Mouse (Mus musculus) limb, embryonic 14.5 days (tissue): ENCODE measurements around the gene Zdhhc15. TPM values are rescaled to one million over a fixed set of nuclear protein-coding genes. Genes with fewer than 3 reads are reported as not detected.

Experiments used
- ATAC-seq: fragments of 200-750 bp; cut with Nextera tagmentation; 2 replicates; pipeline ENCODE4 v1.8.0; 2017; ENCODE audit warnings: low read depth, moderate number of reproducible peaks, moderate TSS enrichment; ENCODE audit not compliant: low FRiP score
- DNase-seq: peaks from one replicate; pipeline ENCODE4 v3.0.0-alpha.2; 2015; ENCODE audit warnings: low spot score
- H3K27ac ChIP-seq: fragments of 300-500 bp; sonication (generic); replicated peaks from 2 replicates; pipeline ENCODE4 v1.5.1; 2014; ENCODE audit warnings: low read depth, mild to moderate bottlenecking, low read length, moderate library complexity, mixed read lengths
- H3K27me3 ChIP-seq: fragments of 300-500 bp; sonication (generic); 2 replicates; pipeline ENCODE4 v1.6.1; 2014; ENCODE audit warnings: low read length, mixed read lengths; ENCODE audit not compliant: control insufficient read depth, insufficient read depth
- H3K36me3 ChIP-seq: fragments of 300-500 bp; sonication (generic); 2 replicates; pipeline ENCODE4 v1.6.1; 2014; ENCODE audit warnings: mild to moderate bottlenecking, low read length, moderate library complexity, mixed read lengths; ENCODE audit not compliant: control insufficient read depth, insufficient read depth
- H3K4me1 ChIP-seq: fragments of 300-500 bp; sonication (generic); 2 replicates; pipeline ENCODE4 v1.6.1; 2014; ENCODE audit warnings: antibody characterized with exemption, low read length, mixed read lengths; ENCODE audit not compliant: control insufficient read depth, insufficient read depth
- H3K4me2 ChIP-seq: fragments of 300-500 bp; sonication (generic); replicated peaks from 2 replicates; pipeline ENCODE4 v1.6.1; 2014; ENCODE audit warnings: low read depth, mild to moderate bottlenecking, low read length, moderate library complexity; ENCODE audit not compliant: severe bottlenecking
- H3K4me3 ChIP-seq: fragments of 300-500 bp; sonication (generic); replicated peaks from 2 replicates; pipeline ENCODE4 v1.5.1; 2014; ENCODE audit warnings: low read length
- H3K9ac ChIP-seq: fragments of 300-500 bp; sonication (generic); 2 replicates; pipeline ENCODE4 v1.6.1; 2014; ENCODE audit warnings: mild to moderate bottlenecking, low read depth, low read length, moderate library complexity; ENCODE audit not compliant: severe bottlenecking
- H3K9me3 ChIP-seq: fragments of 300-500 bp; sonication (generic); 2 replicates; pipeline ENCODE4 v1.6.1; 2016; ENCODE audit warnings: low read length; ENCODE audit not compliant: control insufficient read depth
- POLR2A ChIP-seq: fragments of 200-500 bp; IDR thresholded peaks from 2 replicates; pipeline ENCODE4 v1.8.0; 2012; ENCODE audit warnings: inconsistent platforms, mild to moderate bottlenecking, moderate library complexity, borderline replicate concordance; ENCODE audit not compliant: insufficient read depth, insufficient read length; ENCODE audit errors: extremely low read depth
- WGBS: fragments of 180-500 bp; shearing (Covaris S2); extraction: QIAGEN DNeasy Blood & Tissue Kit; methylation state at CpG from one replicate; pipeline ENCODE4 v1.1.7; 2014; 5-methylcytosine and 5-hydroxymethylcytosine counted together
- polyA plus RNA-seq, 2 experiments: library from polyadenylated mRNA; depleted of rRNA in 1 of 2; stranded (reverse) in 1 of 2; unstranded in 1 of 2; fragments of >200 nt; fragmentation: Nextera tagmentation in 1 of 2; extraction: Ambion mirVana in 1 of 2; gene quantifications; 2 replicates each; pipeline versions ENCODE4 v1.2.1 to v1.2.3; 2012 to 2014

The Zdhhc15 gene
- polyA plus RNA-seq, 2 experiments = 8.5 to 14.7 TPM

GRCm38 (mm10) chrX:104573946-104574345 lies 96.9 kb downstream of the Zdhhc15 start:
- Histone ChIP-seq H3K27ac (no peak overlapping the region), H3K9me3 (no peaks in the 10 kb centered on the region), H3K4me1 (no peaks in the 10 kb centered on the region), H3K4me3 (no peak overlapping the region), H3K4me2 (no peak overlapping the region), H3K36me3 (no peaks in the 10 kb centered on the region), H3K27me3 (no peaks in the 10 kb centered on the region), H3K9ac (no peak overlapping the region)
- DNase-seq (no peak), ATAC-seq (no peak)
- 87% methylated on average over 5 of the region's 5 CpGs for WGBS
- TF ChIP-seq POLR2A = no peak

- no peak for DNase-seq
- H3K27ac ChIP-seq = no peak overlapping the region
- H3K36me3 ChIP-seq = no peaks in the 10 kb centered on the region
- no peak overlapping the region for H3K4me2 ChIP-seq
- H3K9me3 ChIP-seq = no peaks in the 10 kb centered on the region
- no peaks in the 10 kb centered on the region for H3K4me1 ChIP-seq
- no peak overlapping the region for H3K9ac ChIP-seq
- no peak for TF ChIP-seq POLR2A
- no peaks in the 10 kb centered on the region for H3K27me3 ChIP-seq
- no peak for ATAC-seq
- no peak overlapping the region for H3K4me3 ChIP-seq
- 75% methylated on average over 3 of the region's 3 CpGs for WGBS
Measured at GRCm38 (mm10) chrX:104567497-104567896, 103.4 kb downstream of the Zdhhc15 start.

- H3K9ac ChIP-seq = no peak overlapping the region
- no peak for TF ChIP-seq POLR2A
- H3K27me3 ChIP-seq = no peaks in the 10 kb centered on the region; the same call in 1 of the 2 replicates
- no peak overlapping the region for H3K4me3 ChIP-seq
- no peak for ATAC-seq
- no peaks in the 10 kb centered on the region for H3K36me3 ChIP-seq
- H3K4me1 ChIP-seq = no peaks in the 10 kb centered on the region
- WGBS = 89% methylated on average over 1 of the region's 1 CpGs
- H3K4me2 ChIP-seq = no peak overlapping the region
- no peak overlapping the region for H3K27ac ChIP-seq
- no peaks in the 10 kb centered on the region for H3K9me3 ChIP-seq
- no peak for DNase-seq
Measured at GRCm38 (mm10) chrX:104545283-104545682, 125.6 kb downstream of the Zdhhc15 start.

- no peak overlapping the region for H3K4me3 ChIP-seq
- H3K27ac ChIP-seq = no peak overlapping the region
- no peak for DNase-seq
- no peak overlapping the region for H3K9ac ChIP-seq
- no peak for TF ChIP-seq POLR2A
- no peak overlapping the region for H3K4me2 ChIP-seq
- H3K4me1 ChIP-seq = no peaks in the 10 kb centered on the region
- no peak for ATAC-seq
- no peaks in the 10 kb centered on the region for H3K36me3 ChIP-seq
- WGBS = 72% methylated on average over 4 of the region's 4 CpGs
- no peaks in the 10 kb centered on the region for H3K9me3 ChIP-seq
- no peaks in the 10 kb centered on the region for H3K27me3 ChIP-seq
Measured at GRCm38 (mm10) chrX:104543919-104544595, 126.8 kb downstream of the Zdhhc15 start.

GRCm38 (mm10) chrX:104542635-104543034 lies 128.2 kb downstream of the Zdhhc15 start:
- Histone ChIP-seq H3K9me3 (no peaks in the 10 kb centered on the region), H3K27me3 (no peaks in the 10 kb centered on the region), H3K36me3 (no peaks in the 10 kb centered on the region), H3K4me3 (no peak overlapping the region), H3K9ac (no peak overlapping the region), H3K27ac (no peak overlapping the region), H3K4me2 (no peak overlapping the region), H3K4me1 (no peaks in the 10 kb centered on the region)
- WGBS = 94% methylated on average over 4 of the region's 4 CpGs
- no peak for ATAC-seq
- TF ChIP-seq POLR2A = no peak
- DNase-seq = no peak
